Mouse (Mus musculus) c-Kit-positive CD71-negative TER-119-negative erythroid progenitor cells, embryonic 14.5 days (primary cell): Measurements from ENCODE around the gene Cgnl1.

Experiments
- DNase-seq: peaks from one replicate; pipeline ENCODE4 v3.0.0-alpha.2; 2013; ENCODE audit warnings: low read depth

The Cgnl1 gene

DNA sequence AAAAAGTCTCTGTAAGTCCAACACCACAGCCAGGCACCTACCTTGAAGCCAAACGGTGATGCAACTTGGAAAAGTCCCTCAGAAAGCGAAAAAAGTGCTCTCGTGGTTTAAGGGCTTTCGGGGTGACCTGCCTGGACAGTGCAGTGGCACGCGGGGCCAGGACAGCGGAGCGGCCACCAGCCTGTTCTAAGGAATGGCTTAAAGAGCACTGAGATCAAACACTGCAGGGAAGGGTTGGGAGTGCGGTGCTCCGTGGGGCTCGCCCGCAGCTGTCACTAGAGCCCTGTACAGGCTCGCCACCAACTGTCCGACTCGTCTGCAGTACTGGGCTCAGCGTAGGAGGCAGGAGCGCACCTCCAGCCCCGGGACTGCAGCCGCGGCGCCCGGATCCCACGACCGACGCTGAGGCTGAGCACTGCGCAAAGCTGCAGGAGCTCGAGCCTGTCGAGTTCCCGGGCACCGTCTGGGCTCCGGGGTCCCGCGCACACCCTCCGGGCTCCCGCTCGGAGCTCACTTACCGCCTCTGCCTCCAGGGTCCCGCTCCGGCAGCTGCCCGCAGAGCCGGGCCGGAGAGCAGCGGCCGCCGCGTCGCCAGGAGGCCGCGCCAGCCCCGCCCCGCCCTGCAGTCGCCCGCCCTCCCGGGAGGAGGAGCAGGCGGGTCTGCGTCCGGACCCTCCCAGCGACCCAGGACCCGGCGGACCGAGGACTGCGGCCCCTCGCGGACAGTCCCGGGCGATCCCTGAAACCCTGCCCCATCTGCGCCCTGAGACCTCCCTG lies at the start of gene Cgnl1:
Gene Cgnl1 (minus strand): TSS at position 612 of the 777 bp plus-strand sequence.
- DNase-seq, result no peak

GRCm38 (mm10) chr9:71818453-71818852 lies 47.1 kb upstream of the Cgnl1 start:
- no peak for DNase-seq

- DNase-seq, result no peak
Measured at GRCm38 (mm10) chr9:71816121-71816520, 44.7 kb upstream of the Cgnl1 start.

GRCm38 (mm10) chr9:71813565-71813964 lies 42.2 kb upstream of the Cgnl1 start:
- DNase-seq, result no peak

DNA sequence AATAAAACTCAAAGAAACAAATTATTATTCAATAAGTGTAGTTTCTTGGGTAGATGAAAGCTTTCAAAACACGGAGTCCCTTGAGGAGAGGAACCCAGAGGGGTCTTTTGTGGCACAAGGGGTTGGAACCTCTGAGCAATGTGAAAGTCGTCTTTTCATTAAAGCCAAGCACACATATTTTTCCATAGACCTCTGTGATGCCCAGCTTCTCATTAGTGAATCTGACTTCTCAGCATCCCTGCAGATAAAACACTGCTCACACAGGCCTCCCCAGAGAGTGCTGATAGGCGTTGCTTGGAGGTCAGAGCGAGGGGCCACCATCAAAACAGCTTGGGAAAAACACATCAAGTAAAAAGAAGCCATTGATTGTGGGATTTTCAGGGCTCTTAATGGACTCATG lies 41.5 kb upstream of the Cgnl1 start:
- no peak for DNase-seq

DNA sequence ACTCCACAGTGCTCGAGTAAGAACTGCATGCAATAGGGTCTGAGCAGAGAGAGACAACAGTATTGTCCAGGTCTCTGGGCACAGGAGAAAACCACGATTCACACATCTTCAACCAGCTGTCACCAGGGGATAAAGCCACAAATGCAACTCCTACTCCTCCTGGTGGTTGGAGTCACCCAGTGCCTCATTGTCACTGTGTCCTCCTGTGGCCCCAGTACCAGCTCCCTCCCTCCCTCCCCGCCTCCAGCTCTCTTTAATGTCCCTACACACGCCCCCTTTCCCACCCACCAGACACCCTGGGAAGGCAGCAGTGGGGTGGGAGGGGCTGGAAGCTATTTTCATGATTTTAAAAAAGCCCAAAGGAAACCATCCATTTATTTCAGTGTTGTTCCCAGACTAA lies 41.0 kb upstream of the Cgnl1 start:
- DNase-seq, result no peak

DNA sequence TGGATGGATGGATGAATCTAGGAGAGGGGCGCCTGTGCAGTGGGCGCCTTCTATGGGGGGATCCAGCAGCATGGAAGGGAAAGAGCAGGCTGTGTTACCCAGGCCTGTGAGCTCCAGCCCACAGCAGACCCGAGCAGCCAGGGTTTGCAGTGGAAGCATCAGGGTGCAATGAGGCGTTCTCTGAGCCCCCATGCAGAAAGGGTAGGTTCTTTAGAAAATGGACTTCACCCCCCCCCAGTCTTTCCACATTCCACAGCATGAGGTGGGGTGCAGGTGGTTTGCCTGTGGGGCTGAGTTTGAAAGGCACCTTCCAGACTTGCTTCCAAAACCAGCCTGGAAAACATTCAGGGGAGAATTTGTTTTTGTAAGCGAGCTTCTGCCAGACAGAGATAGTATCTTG lies 40.0 kb upstream of the Cgnl1 start:
- no peak for DNase-seq

GRCm38 (mm10) chr9:71810723-71811122 lies 39.3 kb upstream of the Cgnl1 start:
- DNase-seq, result no peak

- DNase-seq, result no peak
Measured at GRCm38 (mm10) chr9:71808640-71809254, 37.3 kb upstream of the Cgnl1 start.

DNA sequence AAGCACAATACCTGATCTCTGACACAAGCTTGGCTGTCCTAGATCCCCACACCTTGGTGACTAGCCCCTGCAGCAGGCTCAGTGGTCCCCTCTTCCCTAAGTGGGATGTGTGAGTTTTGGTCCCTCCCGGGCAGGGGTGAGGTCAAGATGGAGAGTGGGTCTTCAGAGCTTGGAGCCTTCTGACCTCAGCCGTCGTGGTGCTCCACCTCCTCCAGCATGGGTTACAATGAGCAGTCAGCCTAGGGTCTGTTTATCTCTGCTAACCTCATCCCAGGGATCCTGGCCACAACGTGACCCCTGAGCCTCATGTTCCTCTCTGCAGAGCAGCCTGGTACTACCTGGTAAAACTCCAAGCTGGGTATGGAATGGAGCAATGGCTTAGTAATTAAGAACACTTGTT lies 36.4 kb upstream of the Cgnl1 start:
- DNase-seq, result no peak

DNA sequence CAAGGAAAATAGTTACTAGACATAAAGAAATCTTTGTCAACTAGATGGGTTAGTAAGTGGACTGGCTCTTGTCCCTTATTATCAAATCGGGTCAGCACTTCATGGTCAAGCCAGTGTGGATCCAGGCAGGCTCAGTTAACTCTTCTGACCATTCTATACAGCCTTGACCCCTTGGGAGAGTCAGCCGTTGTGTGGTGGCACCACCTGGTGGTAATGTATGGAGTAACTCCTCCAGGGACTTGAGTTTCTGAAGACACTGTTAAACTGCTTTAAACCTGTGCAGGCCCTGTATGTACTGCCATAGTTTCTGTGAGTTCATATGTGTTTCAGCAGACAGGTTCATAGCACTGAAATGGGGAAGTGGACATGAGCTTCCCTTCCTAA lies 35.0 kb upstream of the Cgnl1 start:
- peak; percentile 53 for DNase-seq

DNA sequence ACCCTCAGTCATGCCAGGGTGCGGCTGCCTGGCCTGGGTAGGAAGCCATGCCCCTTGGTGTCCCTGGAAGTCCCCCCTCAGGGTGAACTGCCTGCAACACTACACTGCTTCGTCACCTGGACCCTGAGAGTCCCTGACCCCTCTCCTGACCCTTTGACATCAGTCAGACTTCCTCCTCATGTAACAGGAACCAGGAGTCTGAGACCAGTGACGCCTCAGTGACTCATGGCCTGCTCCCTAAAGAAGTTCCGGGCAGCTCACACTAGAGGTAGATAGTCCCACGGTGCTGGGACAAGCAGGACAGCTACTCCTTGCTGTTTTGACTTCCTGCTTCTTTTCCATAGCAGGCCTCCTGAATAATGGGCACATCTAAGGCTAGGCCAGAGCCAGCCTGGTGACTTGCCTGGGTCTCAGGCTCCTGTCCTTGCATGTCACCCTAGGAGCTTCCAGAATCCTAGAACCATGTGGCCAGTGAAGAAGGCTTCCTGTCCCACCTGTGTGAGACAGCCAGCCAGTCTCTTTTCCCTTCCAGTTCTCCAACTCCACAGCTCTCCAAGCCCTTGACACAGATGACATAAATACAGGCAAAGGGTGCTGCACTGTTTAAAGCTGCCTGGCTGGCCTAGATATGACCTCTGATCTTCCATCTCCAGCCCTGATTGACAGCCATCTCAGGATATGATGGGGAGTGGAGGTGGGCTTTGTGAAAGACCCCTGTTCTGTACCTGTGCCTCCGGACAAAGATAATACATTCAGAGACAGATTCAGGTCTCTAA lies 34.4 kb upstream of the Cgnl1 start:
- DNase-seq, result no peak

DNA sequence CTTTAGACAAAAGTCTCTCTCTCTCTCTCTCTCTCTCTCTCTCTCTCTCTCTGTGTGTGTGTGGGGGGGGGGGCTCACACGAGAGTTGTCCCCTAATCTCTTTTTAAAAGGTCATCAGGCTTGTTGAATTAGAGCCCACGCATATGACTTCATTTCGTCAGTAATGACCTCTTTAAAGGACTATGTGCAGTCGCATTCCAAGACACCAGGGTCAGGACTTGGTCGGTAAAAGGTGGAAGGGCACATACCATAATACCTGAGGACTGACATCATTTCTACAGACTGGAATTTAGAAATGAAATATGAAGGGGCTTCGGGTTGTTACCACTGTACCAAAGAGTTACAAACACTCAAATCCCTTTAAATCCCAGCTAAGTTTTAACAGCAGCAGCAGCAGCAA lies 32.7 kb upstream of the Cgnl1 start:
- no peak for DNase-seq

GRCm38 (mm10) chr9:71803281-71803680 lies 31.9 kb upstream of the Cgnl1 start:
- DNase-seq, result no peak

DNA sequence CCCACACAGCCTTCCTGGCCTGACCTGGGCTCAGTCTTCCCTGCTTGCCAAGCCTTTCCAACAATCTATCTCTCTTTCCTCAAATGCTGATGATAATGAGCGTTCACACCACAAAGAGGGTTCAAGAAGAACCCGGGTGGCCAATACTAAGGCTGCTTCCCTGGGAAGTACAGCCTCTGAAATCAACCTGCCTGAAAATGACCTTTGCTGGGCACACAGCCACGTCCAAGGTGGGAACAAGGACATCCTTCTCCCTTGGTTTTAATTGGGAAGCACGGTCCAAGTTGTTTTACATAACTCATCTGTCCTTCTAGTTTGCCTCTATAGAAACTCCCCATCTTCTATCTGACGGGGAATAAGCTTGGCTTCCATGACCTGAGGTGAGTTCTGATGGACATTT lies 28.2 kb upstream of the Cgnl1 start:
- no peak for DNase-seq

DNA sequence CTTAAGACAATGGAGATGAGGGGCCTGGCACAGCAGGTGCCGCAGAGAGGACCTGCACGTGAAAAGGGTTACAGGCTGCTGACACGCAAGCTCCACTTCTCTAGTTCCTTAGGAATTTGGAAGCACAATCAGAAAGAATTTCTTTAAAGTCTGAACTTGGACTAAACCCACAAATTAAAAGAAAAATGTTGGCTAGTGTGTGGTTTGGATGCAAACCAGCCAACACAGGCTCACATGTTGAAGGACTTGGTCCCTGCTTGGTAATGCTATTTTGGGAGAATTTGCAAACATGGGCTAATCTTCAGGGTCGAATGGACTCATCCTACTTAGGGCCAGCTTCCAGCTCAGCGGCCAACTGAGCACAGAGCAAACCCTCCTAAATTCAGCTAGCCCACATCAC lies 26.8 kb upstream of the Cgnl1 start:
- no peak for DNase-seq

DNA sequence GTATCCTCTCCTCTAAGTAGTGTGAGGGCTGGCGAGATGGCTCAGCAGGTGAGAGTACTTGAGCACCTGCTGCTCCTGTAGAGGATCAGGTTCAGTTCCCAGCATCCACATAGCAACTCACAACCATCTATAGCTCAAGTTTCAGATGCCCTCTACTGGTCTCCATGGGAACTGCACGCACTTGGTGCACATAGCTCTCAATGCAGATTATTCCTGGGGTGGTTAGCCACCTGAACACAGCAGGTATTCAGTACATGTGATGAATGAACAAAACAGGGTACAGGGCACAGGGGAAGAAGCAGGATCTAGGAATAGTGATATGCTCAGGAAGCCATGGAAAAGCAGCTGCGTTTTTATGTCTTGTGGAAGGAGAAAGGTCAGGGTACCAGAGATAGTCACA lies 6.0 kb upstream of the Cgnl1 start:
- DNase-seq, result no peak

DNA sequence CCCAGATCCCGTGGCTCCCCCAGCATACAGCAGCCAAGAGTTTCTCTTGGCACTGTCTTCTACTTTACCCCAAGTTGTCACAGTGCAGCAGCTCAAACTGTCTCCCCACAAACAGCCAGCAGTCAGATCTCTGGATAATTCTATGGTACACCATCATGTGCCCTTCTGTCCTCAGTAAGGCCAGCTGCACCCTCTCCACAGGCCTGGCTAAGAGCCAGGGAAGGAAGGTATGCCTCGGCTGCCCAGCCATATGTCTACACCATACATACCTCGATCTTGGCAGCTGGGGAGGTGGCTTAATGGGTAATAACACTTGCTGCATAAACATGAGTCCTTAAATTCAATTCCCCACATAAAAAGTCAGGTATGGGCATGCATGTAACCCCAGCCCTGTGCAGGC lies 4.9 kb upstream of the Cgnl1 start:
- DNase-seq, result no peak

DNA sequence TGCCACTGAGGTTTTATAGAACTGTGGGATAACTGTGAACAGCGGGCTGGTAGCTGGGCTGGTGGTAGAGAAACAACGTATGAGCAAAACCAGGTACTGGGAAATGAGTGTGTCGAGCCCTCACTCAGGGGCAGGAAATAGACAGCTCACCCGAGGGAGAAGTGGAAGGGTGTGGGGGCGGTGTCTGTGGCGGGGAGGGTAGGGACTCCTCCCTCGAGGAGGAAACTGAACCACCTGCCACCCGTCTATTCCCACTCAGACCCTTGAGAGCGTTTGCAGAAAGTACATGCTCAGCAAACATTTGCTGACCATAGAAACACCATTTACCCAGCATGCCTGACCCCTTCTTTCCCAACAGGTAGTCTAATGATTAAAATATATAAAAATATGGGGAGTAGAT lies 2.2 kb upstream of the Cgnl1 start:
- DNase-seq, result no peak

GRCm38 (mm10) chr9:71772338-71772737 lies 936 bp upstream of the Cgnl1 start:
- DNase-seq, result no peak

DNA sequence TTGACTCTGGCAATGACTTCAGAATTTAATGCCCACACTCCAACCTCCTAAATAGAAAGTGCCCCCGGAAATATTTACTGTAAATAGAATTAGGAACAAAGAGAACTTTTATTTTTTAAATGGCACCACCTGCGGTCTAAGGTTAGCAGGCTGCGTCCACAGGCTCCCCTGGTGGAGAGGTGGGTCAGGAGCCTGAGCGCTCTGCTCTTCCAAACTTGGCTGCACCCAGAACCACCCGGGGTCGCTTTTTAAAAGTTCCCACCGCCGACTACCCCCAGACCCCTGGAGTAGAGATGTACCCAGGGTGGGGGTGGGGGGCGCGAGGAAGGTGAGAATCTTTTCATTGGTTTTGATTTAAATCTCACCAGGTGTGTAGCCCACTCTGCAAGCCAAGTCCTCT lies 918 bp downstream of the Cgnl1 start:
- DNase-seq, result no peak

DNA sequence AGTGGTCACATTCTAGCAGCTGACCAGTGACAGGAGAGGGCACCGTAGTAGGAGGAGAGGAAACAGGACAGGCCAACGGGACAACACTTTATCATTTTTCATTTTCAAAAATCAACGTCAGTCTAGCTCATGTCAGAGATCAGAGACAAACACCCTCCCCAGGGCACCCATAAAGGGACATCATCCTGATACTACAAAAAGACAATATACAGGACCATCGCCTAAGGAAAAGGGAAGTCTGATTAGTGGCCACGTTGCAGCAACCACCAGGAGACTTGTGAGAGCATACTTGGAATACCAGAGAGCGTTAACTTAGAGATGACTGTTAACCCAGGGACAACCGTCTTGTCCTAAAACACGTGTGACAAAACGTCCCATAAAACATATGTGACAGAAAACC lies 1.7 kb downstream of the Cgnl1 start:
- DNase-seq, result no peak

GRCm38 (mm10) chr9:71768119-71768518 lies 3.3 kb downstream of the Cgnl1 start:
- DNase-seq, result no peak
